Mouse (Mus musculus): ENCODE results near the gene Cyp1a1. TPM values are rescaled to one million over a fixed set of nuclear protein-coding genes. Genes with fewer than 3 reads are reported as not detected.

Cyp1a1 gene
- polyA plus RNA-seq, 1 experiment: not detected

GRCm38 (mm10) chr9:57655749-57656148, 32.0 kb upstream of the Cyp1a1 start:
- Histone ChIP-seq H3K4me1 (peaks cover 71% of the 10 kb centered on the region), H3K9me3 (no peaks in the 10 kb centered on the region), H3K27me3 (replicated peaks) (no peaks in the 10 kb centered on the region), H3K36me3 (replicated peaks; ENCODE audit: low read length) (no peaks in the 10 kb centered on the region), H3K4me3 (replicated peaks) (peak overlapping the region; percentile 88)
- TF ChIP-seq FLI1 (IDR thresholded peaks at IDR 0.05; ENCODE audit: low read length) (no peak), GATA1 (IDR thresholded peaks at IDR 0.05; ENCODE audit: borderline replicate concordance, low read length) (no peak)

GRCm38 (mm10) chr9:57656631-57657350, 30.9 kb upstream of the Cyp1a1 start:
- no peaks in the 10 kb centered on the region for H3K27me3 ChIP-seq (replicated peaks)
- H3K36me3 ChIP-seq (replicated peaks; ENCODE audit: low read length): no peaks in the 10 kb centered on the region
- no peaks in the 10 kb centered on the region for H3K9me3 ChIP-seq
- no peak overlapping the region for H3K4me3 ChIP-seq (replicated peaks)
- peaks cover 69% of the 10 kb centered on the region for H3K4me1 ChIP-seq
- TF ChIP-seq GATA1 (IDR thresholded peaks at IDR 0.05; ENCODE audit: borderline replicate concordance, low read length) (no peak), FLI1 (IDR thresholded peaks at IDR 0.05; ENCODE audit: low read length) (no peak)

DNA sequence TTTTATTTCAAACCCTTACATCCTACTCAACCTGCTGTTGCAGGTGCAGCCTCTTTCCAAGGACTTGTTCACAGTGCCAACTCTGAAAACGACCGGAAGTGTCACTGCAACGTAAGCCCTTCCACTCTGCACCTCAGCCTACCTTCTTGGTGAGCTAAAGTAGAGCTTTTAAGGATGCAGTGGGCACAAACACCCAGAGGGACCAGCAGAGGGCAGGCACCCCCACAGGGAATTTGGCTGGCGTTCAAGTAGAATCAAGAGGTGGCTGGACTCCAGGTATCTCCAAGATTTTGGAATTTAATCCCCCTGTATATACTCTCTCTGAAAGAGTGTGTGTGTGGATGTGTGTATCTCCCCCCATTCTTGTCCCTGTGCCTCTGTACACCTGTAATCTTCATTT, 29.9 kb upstream of the Cyp1a1 start:
- TF ChIP-seq GATA1 (IDR thresholded peaks at IDR 0.05; ENCODE audit: borderline replicate concordance, low read length) (no peak), FLI1 (IDR thresholded peaks at IDR 0.05; ENCODE audit: low read length) (no peak)
- H3K36me3 ChIP-seq (replicated peaks; ENCODE audit: low read length): no peaks in the 10 kb centered on the region
- no peak overlapping the region for H3K4me3 ChIP-seq (replicated peaks)
- no peaks in the 10 kb centered on the region for H3K27me3 ChIP-seq (replicated peaks)
- H3K4me1 ChIP-seq: peaks cover 59% of the 10 kb centered on the region
- H3K9me3 ChIP-seq: no peaks in the 10 kb centered on the region

DNA sequence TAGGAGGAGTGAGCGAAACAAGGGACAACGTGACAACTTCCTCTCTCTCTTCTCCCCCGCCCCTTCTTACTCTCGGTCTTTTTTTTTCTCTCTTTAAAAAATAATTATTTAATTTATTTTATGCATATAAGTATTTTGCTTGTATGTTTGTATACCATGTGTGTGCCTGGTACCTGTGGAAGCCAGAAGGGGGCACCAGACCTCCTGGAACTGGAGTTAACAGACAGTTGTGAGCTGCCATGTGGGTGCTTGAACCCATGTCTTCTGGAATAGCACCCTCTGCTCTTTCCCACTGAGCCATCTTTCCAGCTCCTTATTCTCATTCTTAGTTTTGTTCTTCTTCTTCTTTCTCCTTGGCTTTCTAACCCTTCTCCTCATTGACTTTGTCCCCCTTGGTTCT, 28.8 kb upstream of the Cyp1a1 start:
- Histone ChIP-seq H3K27me3 (replicated peaks) (no peaks in the 10 kb centered on the region), H3K36me3 (replicated peaks; ENCODE audit: low read length) (no peaks in the 10 kb centered on the region), H3K9me3 (peaks cover 7% of the 10 kb centered on the region; the same call in 1 of the 2 replicates), H3K4me3 (replicated peaks) (no peak overlapping the region), H3K4me1 (peaks cover 48% of the 10 kb centered on the region)
- TF ChIP-seq FLI1 (IDR thresholded peaks at IDR 0.05; ENCODE audit: low read length): no peak
- TF ChIP-seq GATA1 (IDR thresholded peaks at IDR 0.05; ENCODE audit: borderline replicate concordance, low read length): no peak

GRCm38 (mm10) chr9:57659774-57660173, 28.0 kb upstream of the Cyp1a1 start:
- Histone ChIP-seq H3K4me3 (replicated peaks) (no peak overlapping the region), H3K27me3 (replicated peaks) (no peaks in the 10 kb centered on the region), H3K36me3 (replicated peaks; ENCODE audit: low read length) (no peaks in the 10 kb centered on the region), H3K9me3 (peaks cover 7% of the 10 kb centered on the region; the same call in 1 of the 2 replicates), H3K4me1 (peaks cover 43% of the 10 kb centered on the region)
- no peak for TF ChIP-seq GATA1 (IDR thresholded peaks at IDR 0.05; ENCODE audit: borderline replicate concordance, low read length)
- TF ChIP-seq FLI1 (IDR thresholded peaks at IDR 0.05; ENCODE audit: low read length): no peak

DNA sequence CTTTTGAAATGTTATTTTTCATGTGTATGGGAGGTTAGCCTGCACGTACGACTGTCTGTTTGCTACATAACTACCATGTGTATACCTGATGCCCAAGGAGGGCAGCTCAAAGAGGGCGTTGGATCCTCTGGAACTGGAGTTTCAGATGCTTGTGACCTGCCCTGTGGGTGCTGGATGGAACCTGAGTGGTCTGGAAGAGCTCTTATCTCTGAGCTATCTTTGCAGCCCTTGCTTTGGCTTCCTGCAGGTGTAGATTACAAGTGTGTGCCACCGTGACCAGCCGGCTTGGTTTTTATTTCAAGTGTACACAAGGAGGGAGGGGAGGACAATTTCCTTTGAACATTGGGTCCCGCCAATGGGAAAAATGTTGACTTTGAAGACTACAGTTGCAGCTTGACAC, 27.2 kb upstream of the Cyp1a1 start:
- no peak for TF ChIP-seq FLI1 (IDR thresholded peaks at IDR 0.05; ENCODE audit: low read length)
- no peak for TF ChIP-seq GATA1 (IDR thresholded peaks at IDR 0.05; ENCODE audit: borderline replicate concordance, low read length)

DNA sequence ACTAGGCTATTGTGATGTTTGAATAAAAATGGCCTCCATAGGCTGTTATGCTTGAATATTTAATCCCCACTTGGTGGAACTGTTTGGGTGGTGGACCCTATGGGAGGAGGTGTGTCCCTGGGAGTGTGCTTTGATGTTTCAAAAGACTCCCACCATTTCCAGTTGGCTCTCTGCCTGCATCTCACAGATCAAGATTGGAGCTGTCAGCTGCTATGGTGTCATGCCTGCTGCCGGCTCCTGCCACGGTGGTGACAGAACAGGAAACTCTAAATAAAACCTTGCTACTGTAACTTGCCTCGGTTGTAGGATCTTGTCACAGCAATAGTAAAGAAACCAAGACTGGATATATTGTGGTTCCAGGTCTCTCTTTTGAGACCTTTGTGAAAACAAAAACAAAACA, 26.2 kb upstream of the Cyp1a1 start:
- peaks cover 42% of the 10 kb centered on the region for H3K4me1 ChIP-seq
- TF ChIP-seq GATA1 (IDR thresholded peaks at IDR 0.05; ENCODE audit: borderline replicate concordance, low read length) (no peak), FLI1 (IDR thresholded peaks at IDR 0.05; ENCODE audit: low read length) (no peak)
- H3K9me3 ChIP-seq: peaks cover 7% of the 10 kb centered on the region; the same call in 1 of the 2 replicates
- H3K36me3 ChIP-seq (replicated peaks; ENCODE audit: low read length): no peaks in the 10 kb centered on the region
- H3K4me3 ChIP-seq (replicated peaks): no peak overlapping the region
- H3K27me3 ChIP-seq (replicated peaks): peaks cover 1% of the 10 kb centered on the region

More for the DNA sequence above, 27.2 kb upstream of the Cyp1a1 start:
- Histone ChIP-seq H3K4me1 (peaks cover 40% of the 10 kb centered on the region), H3K36me3 (replicated peaks; ENCODE audit: low read length) (no peaks in the 10 kb centered on the region), H3K9me3 (peaks cover 7% of the 10 kb centered on the region; the same call in 1 of the 2 replicates), H3K4me3 (replicated peaks) (no peak overlapping the region), H3K27me3 (replicated peaks) (no peaks in the 10 kb centered on the region)

DNA sequence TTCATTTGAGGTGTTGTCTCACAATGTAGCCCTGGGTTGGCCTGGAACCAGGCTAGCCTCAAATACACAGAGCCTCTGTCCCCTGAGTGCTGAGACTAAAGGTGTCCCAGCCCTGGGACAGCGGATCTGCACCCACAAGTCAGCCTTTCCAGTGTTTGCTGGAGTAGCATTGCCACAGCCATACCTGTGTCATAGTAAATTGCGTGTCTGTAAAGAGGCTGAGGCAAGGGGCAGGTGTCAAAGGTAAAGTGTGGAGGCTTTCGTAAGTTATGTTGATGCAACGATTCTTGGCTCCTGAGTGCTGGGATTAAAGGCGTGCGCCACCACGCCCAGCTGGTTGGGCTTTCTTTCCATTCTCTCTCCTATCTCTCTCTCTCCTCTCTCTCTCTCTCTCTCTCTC, 23.1 kb upstream of the Cyp1a1 start:
- Histone ChIP-seq H3K36me3 (replicated peaks; ENCODE audit: low read length) (no peaks in the 10 kb centered on the region), H3K4me1 (peaks cover 59% of the 10 kb centered on the region), H3K27me3 (replicated peaks) (peaks cover 4% of the 10 kb centered on the region), H3K4me3 (replicated peaks) (no peak overlapping the region), H3K9me3 (peaks cover 8% of the 10 kb centered on the region)
- TF ChIP-seq FLI1 (IDR thresholded peaks at IDR 0.05; ENCODE audit: low read length) (no peak), GATA1 (IDR thresholded peaks at IDR 0.05; ENCODE audit: borderline replicate concordance, low read length) (no peak)

GRCm38 (mm10) chr9:57666536-57666935, 21.2 kb upstream of the Cyp1a1 start:
- TF ChIP-seq FLI1 (IDR thresholded peaks at IDR 0.05; ENCODE audit: low read length) (no peak), GATA1 (IDR thresholded peaks at IDR 0.05; ENCODE audit: borderline replicate concordance, low read length) (no peak)
- Histone ChIP-seq H3K27me3 (replicated peaks) (peaks cover 6% of the 10 kb centered on the region), H3K4me3 (replicated peaks) (peak overlapping the region; percentile 78), H3K4me1 (peaks cover 45% of the 10 kb centered on the region), H3K9me3 (peaks cover 20% of the 10 kb centered on the region), H3K36me3 (replicated peaks; ENCODE audit: low read length) (no peaks in the 10 kb centered on the region)

DNA sequence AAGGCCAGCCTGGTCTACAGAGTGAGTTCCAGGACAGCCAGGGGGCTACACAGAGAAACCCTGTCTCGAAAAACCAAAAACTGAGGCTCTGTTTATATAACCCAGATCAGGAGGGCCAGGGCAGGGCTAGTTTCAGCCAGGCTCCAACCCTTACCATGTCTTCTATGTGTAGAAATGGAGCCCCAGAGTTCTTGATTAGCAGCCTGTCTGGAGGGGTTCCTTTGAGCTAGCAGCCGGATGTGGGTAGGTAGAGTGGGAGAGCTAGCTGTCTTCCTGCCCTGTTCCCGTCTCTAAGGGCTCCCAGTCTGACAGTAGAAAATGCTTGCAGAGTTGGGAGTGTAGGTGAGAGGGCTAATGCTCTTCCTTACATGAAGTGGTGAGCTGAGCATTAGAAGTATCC, 20.6 kb upstream of the Cyp1a1 start:
- peaks cover 8% of the 10 kb centered on the region for H3K27me3 ChIP-seq (replicated peaks)
- peak overlapping the region; percentile 56 for H3K4me3 ChIP-seq (replicated peaks)
- peaks cover 20% of the 10 kb centered on the region for H3K9me3 ChIP-seq
- TF ChIP-seq FLI1 (IDR thresholded peaks at IDR 0.05; ENCODE audit: low read length) (no peak), GATA1 (IDR thresholded peaks at IDR 0.05; ENCODE audit: borderline replicate concordance, low read length) (no peak)
- peaks cover 48% of the 10 kb centered on the region for H3K4me1 ChIP-seq
- H3K36me3 ChIP-seq (replicated peaks; ENCODE audit: low read length): no peaks in the 10 kb centered on the region

Measured in megakaryocyte, embryonic 14.5 days (primary cell).